Mouse (Mus musculus) MEL-GATA-1-ER (cell line): ENCODE measurements around the gene Zbtb1.

Experiments
- DNase-seq: peaks from one replicate; pipeline ENCODE4 v3.0.0-alpha.2; 2012; ENCODE audit warnings: low read depth; ENCODE audit errors: extremely low read depth

Gene Zbtb1

DNA sequence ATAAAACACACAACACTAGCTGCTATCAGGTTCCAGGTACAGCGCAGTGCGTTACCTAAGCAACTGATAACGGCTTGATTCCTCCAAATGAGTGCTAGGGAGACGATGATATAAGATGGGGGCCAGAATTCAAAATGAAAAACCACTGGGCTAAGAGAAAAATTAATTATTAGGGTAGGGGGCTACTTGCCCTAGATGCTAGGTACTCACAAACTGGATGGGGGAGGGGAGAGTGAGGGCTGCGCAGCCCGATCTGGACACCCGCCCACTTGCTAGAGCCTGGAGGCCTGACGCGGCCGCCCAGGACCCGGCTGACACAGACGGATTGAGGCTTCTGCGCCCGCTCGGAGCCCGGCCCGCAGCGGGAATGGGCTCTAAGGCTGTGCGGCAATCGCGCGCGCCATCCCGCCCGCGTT, 1.3 kb upstream of the Zbtb1 start:
- DNase-seq = peak; percentile 56

DNA sequence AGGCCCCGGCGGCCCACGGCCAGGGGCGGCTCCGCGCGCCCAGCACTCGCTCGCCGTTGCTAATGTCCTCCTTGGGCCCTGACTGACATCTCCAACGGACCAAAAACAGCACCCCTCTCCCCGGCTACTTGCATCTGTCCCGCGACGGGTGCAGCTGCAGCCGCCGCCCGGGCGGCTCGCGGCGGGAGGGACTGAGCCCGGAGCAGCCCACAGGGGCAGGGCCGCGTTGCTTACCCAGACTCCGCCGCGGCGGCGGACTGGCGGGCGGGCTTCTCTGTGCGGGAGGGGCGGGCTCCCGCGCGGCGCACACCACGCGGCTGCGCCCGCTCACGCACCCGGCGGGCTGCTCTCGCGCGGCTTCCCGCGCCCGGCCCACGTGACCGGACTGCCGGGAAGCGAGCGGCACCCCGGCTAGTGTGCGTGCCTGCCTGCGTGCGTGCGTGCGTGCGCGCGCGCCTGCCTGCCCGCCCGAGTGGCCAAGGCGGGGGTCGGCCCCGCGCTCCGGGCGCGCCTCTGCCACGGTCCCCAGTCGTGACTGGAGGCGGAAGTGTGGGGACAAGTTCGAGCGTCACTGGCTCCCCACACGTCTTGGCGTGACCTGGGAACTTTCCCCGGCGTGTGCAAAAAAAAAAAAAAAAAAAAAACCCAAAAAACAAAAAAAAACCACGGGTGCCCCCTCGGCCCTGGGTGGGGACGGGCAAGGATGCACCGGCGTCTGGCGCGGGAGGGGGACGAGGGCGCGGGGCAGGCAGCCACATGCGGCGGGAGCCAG, 674 bp upstream of the Zbtb1 start, which contains the start of gene Zbtb25:
Gene Zbtb25 (minus strand): TSS at position 397 of the 772 bp plus-strand sequence.
- DNase-seq = no peak

DNA sequence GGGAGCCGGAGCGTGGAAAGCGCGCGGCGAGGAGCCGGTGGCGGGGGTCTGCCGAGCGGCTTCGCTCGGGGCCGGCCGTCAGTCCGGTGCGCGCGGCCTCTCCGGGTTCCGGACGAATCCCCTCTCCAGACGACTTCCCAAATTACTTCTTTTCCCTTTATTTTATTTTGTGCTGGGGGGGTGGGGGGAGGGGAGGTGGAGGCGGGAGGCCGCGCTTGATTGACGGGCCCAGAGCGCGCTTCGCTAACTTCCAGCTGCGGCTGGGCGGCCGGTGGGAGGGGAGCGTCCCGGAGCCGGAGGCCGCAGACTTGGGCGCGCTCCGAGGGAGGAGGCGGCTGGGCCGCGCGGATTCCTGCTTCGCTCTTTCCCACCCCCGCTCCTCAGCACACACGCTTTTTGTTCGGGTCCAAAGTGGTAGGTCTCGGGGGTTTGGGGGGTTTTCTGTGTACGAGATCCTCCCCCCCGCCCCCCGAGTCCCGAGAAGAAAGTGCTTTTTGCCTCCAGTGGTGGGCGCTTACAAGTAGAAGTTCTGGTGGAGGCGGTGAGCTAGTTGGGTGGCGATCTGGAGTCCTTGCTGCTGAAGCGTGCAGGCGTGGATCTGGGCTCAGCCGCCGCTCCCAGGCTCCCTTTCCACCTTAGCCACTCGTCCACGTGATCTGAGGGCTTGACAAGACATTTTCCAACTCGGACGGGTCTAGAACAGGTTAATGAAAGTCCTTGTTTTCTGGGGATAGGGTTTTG, 935 bp downstream of the Zbtb1 start:
- no peak for DNase-seq

DNA sequence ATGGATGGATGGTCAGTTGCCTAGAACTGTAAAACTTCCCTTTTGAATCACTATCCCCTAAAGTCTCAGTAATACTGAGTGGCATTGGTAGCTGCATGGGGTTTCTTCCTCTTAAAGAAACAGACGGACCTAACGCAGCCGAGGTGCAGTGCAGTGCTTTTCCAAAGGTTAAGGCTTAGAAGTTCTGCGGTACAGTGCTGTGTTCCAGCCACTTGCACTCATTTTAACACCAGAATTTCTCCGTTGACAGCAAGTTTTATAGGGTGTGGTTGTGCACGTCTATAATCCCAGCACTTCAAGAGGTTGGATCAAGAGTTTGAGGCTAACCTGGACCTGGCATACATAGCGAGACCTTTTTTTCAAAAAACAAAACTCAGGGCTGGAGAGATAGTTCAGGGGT, 2.0 kb downstream of the Zbtb1 start:
- DNase-seq = peak; percentile 43

DNA sequence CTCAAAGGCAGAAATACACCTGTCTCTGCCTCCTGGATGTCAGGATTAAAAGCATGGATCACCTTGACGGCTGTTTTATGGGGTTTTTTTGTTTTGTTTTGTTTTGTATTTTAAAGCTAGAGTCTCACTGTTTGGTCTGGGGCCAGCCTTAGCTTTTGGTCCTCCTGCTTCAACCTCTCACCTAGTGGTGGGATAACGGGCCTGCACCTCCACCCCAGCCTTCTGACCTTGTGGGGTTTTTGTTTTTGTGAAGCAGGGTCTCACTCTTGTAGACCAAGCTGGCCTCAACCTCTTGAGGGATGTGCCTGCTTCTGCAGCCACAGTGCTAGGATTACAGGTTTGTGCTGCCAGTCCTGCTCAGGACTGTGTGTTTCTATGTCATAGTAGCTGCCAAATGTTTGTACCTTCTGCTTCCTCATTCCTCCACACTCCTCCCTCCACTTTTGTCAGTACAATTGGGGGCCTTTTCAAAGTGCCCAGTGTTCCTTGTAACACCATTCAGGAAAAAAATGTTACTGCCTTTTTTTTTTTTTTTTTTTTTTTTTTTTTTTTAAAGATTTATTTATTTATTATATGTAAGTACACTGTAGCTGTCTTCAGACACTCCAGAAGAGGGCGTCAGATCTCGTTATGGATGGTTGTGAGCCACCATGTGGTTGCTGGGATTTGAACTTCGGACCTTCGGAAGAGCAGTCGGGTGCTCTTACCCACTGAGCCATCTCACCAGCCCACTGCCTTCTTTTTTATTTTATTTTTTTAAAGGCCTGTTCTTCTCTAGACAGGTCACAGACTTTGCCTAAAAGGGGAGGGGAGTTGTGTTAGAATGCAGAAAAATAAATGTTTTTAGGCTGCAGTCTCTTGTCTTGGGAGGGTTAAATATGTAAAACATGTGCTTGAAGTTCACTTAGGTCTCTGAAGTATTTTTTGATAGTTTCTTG, 3.1 kb downstream of the Zbtb1 start:
- peak; percentile 51 for DNase-seq

DNA sequence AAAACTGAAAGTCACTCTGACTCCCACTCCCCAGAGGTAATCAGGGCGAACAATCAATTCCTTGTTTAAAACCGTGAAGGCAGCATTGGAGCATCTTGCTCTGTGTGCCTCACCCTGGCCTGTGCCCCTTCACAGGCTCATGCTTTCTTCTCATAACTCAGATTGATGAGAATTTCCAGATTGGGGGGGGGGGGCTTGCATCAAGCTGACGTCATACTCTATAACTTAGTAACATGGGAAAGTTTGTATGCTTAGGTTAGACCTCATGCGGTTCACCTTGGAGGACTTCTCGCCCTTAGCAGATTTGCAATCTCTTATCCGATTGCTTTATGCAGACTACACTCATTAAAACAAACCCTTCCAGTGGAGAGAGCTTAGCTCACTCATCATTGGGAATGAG, 3.9 kb downstream of the Zbtb1 start:
- no peak for DNase-seq

DNA sequence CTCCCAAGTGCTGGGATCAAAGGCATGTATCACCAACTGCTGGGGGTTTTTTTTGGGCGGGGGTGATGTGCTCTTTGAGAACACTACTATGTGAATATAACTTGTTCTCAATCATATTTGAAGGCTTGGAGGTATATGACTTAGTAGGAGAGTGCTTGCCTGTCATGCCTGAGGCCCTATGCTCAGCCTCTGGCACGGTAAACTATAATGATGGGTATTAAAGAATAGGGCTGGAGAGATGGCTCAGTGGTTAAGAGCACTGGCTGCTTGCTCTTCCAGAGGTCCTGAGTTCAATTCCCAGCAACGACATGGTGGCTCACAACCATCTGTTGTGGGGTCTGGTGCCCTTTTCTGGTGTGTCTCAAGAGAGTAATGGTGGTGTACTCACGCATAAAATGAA, 4.8 kb downstream of the Zbtb1 start:
- DNase-seq = no peak

DNA sequence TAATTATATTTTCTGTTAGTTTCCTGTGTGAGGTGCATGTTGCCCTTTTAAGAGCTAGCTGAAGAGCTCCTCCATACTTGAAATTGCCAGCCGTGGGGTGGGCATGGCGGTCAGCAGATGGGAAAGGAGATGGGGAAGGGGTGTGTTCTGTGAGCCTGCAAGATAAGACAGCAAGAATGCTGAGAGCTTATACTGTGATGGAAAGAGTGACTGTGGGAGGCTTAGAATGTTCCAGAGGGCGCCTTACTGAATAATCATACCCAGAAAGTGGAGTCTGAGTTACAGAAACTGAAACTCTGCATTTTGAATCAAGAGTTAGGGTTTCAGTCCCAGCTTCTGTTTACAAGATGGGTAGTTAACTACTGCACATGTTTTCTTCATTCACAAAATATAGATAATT, 5.4 kb downstream of the Zbtb1 start:
- peak; percentile 59 for DNase-seq

DNA sequence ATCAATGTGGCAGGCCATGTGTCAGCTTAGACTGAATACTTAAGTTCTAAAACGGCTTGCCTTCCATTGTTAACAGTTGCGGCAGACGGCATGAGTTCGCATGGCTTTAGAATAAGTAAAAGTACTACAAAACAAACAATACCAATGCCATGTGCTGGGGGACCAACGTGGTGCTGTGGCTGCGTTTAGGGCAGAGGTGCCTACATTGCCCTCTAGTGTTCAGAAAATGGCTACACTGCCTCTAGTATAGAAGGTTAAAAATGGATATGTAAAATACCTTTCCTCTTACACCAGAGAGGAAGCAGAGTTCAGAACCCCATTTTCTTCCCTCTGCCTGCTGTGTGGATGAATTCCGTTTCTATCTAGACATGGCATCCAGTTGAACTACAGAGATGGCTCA, 6.6 kb downstream of the Zbtb1 start:
- peak; percentile 74 for DNase-seq

DNA sequence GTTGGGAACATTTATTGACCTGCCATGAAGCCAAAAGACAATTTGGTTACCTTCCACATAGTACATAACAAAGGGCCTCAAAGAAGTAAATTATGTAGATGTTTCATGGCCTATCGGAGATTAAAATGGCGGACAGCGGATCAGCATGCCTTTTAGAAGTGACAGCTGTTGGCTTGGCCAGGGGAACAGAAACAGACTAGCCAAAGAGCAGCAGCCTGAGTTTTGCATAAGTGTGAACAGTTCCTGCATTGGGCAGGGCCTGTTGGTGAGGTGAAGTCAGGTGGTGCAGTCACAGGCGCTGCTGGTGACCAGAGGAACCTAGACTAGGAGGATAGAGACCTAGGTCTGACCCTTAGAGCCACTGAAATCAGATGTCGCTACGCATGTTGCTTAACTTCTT, 7.0 kb downstream of the Zbtb1 start:
- no peak for DNase-seq

DNA sequence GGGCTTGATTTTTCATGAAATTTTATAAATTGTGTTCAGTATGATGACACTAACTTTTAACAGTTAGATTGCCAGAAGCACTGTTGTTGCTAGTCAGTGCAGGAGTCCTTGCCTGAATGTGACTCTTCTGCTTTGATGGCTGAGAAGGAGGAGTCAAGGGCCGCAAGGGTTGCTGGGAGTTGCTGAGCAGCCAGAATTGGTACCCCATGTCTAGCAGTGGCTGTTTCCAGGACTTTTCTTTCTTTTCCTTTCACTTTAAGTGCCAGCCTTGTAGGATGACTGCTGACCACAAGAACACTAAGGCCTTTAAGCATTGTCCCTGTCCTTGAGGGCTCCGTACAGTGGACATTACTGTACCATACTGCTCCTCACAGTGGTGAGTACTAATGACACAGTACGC, 7.7 kb downstream of the Zbtb1 start:
- no peak for DNase-seq

DNA sequence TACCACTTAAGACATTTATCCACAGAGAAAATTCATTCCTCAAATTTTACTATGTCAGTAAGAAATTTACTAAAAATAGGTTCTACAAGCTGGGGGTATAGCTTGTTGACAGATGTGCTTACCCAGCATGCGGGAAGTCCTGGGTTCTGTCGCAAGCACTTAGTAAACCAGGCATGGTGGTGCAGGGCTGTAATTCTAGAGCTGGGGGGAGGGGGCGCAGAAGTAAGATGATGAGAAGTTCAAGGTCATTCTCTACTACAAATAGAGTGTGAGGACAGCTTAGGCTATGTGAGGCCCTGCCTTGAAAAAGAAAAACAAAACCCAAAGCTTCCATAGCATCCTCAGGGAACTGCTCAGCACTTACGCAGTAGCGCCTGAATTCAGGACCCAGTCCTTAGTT, 8.5 kb downstream of the Zbtb1 start:
- no peak for DNase-seq

DNA sequence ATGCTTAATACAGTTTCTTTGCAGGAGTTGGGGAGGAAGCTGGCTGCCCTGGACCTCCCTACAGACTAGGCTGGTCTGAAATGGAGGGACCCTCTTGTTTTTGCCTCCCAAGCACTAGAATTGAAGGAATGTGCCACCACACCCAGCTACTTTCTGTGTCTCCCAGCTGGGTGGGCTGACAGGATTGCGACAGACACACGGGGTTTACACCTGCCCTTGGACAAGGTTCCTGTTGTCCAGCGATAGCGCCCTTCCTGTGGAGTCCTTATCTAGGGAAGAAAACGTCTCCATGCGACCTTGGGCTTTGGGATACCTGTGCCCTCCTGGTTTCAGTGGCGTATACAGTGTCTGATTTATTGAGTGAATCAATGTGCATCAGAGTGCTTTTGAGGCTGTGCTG, 10.1 kb downstream of the Zbtb1 start:
- DNase-seq = no peak

DNA sequence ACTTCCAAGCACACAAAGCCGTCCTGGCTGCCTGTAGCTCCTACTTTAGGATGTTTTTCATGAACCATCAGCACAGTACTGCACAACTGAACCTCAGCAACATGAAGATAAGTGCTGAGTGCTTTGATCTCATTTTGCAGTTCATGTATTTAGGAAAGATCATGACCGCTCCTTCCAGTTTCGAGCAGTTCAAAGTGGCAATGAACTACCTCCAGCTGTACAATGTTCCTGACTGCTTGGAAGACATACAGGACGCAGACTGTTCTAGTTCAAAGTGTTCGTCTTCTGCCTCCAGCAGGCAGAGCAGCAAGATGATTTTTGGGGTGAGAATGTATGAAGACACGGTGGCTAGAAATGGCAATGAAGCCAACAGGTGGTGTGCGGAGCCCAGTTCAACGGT, 15.3 kb downstream of the Zbtb1 start:
- no peak for DNase-seq

DNA sequence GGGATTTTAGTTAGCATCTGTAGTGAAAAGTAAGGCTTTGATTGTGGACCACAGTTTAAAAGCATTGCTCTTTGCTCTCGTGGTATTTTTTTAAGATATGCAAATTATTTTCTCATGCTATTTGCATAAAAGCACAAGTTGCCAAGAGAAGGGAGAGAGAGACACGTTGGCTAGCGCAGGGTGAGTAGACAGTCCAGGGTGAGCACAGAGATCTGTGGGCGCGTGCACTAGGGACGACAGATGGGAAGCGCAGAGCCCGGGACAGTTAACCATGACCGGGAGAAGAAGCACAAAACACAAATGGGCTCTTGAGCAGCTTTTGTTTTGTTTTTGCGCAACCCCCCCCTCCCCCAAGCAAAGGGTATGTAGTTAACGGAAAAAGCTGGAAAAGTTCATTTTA, 18.7 kb downstream of the Zbtb1 start:
- no peak for DNase-seq

DNA sequence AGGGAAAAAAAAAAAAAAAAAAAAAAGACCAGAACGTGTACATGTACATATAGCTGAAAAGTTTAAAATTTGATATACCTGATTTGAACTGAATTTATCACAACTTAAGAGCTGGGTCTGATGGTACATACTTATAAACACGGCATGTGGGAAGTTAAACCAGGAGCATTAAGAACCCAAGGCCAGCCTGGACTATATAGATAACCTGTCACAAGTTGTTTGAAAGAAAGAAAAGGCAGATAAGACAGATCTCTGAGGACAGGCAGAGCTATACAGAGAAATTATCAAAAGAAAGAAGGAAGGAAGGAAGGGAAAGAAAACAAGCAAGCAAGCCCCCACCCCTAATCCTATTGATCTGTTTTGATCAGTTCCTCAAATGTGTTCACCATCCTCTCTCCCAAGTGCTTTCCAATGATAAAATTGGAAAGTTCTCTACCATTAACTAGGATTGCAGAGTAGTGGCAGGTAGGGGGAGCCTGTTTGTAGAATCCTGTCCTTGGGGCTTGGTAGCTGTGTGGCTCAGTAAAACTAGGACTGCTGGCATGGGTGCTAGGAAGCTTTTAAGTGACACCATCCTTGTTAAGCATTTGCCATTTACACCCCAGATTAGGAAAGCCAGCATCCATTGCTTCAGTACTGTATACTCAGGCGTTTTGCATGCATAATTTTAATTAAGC, 21.7 kb downstream of the Zbtb1 start:
- DNase-seq = peak; percentile 46

DNA sequence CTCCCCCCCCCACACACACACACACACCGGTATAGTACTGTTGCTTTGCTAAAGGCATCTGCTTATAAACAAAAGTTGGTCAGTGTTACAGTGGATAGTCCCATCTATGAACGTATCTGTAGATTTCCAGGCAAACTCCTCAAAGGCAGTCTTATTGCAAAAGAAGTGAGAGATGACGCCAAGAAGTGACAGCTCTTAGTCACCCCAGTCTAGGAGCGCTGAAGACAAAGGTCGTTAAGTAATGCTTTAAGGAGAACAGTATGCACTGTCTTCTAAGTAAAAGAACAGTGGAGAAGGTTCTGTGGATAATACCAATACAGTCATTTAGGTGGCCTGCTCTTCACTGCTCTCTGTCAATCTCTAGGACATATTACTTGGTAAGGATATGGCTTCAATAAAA, 22.9 kb downstream of the Zbtb1 start:
- no peak for DNase-seq

DNA sequence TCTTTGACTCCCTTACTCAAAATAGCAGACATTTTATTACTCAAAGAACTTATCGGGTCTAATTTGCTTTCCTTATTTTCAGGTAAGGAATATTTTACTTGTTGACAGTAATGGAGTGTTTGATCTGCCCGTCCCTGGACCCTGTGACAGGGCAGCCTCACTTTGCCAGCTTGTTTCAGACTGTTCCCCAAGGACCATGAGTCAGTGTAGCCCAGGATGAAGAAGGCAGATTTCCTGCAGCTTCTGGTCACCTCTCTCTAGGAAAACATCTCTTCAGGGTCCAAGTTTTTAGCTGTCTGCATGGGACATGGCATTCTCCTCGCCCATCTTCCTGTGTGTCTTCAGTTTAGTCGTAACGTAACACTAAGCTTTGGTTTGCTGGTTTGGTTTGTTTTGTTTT, 27.2 kb downstream of the Zbtb1 start:
- DNase-seq = no peak

DNA sequence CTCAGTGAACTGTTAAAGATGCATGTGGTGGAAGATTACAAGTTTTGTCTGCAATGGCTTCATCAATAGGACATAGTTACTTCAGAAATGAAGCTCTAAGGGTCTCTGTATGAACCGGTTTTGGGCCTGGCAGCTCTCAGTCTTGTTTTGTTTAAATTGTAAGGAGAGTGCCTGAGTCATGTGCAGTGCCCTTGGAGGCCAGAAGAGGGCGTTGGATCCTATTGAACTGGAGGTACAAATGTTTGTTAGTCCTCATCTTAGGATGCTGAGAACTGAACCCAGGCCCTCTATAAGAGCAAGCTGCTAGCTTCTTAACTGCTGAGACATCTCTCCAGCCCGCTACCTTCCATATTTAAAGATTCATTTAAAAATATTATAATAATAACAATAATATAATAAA, 31.6 kb downstream of the Zbtb1 start:
- peak; percentile 18 for DNase-seq

DNA sequence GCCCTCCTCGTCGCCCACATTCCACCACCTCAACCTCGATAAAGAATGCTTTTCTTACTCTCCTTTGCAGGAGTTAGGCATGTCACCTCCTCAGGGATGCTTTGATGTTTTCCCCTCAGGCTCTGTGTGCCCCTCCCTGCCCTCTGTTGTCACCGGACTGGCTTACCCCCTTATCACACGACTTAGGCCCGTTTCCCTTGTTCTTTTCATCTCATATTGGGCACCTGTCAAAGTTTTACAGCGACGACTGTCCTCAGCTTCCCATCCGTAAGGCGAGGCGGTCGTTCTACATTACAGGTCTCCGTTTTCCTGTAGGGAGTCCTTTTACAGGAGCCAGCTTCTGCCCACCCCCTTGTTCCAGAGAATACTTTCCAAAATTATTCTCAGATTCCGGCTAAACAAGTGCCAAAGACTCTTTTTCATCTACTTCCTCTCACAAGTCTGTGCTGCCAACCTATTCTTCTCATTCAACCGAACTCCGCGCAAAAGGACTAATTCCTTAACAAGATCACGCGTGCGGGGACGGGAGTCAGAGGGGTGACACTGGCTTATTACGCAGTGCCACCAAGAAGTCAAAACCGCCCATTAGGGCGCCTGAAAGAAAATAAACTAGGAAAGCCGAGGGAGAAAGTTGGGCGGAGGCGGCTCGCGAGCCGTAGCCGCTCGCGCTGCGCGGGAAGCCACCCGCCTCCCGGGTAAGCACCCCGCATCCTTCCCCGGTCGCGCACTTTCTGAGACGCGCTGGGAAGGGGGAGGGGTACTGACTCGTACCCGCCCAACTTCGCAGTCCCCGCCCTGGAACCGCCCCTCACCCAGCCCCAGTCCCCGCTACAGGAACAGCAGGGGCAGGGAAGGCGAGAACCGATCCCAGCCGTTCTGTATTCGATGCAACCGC, 33.2 kb downstream of the Zbtb1 start:
- DNase-seq = peak; percentile 58
